Mouse (Mus musculus) CH12.LX (cell line): ENCODE data around the gene Ripk1.

Experiments
- BHLHE40 ChIP-seq: IDR thresholded peaks from 2 replicates; pipeline ENCODE4 v1.6.1; 2011; ENCODE audit warnings: mild to moderate bottlenecking, low read depth, low read length, improper control_type of control experiment
- CTCF ChIP-seq, 2 experiments: IDR thresholded peaks in 1 of 2; conservative IDR thresholded peaks in 1 of 2; 2 replicates each; pipeline ENCODE4 v1.5.1; 2011 to 2012; ENCODE audit warnings: low read depth in 2 of 2, low read length in 2 of 2, improper control_type of control experiment in 1 of 2, inconsistent platforms in 1 of 2, mild to moderate bottlenecking in 1 of 2, moderate library complexity in 1 of 2
- E2F4 ChIP-seq: IDR thresholded peaks from 2 replicates; pipeline ENCODE4 v1.6.1; 2011; ENCODE audit warnings: low read depth, low read length, improper control_type of control experiment; ENCODE audit not compliant: insufficient replicate concordance
- ELF1 ChIP-seq: IDR thresholded peaks from 2 replicates; pipeline ENCODE4 v1.6.1; 2014; ENCODE audit warnings: low read depth, mild to moderate bottlenecking, inconsistent platforms, low read length, improper control_type of control experiment
- EP300 ChIP-seq: IDR thresholded peaks from 2 replicates; pipeline ENCODE4 v1.6.1; 2011; ENCODE audit warnings: low read length, improper control_type of control experiment
- KAT2A ChIP-seq: IDR thresholded peaks from 2 replicates; pipeline ENCODE4 v1.6.1; 2012; ENCODE audit warnings: low read length, improper control_type of control experiment, inconsistent platforms; ENCODE audit not compliant: insufficient replicate concordance
- MAZ ChIP-seq: IDR thresholded peaks from 2 replicates; pipeline ENCODE4 v1.6.1; 2012; ENCODE audit warnings: low read depth, mild to moderate bottlenecking, inconsistent platforms, low read length, improper control_type of control experiment, moderate library complexity
- NRF1 ChIP-seq: IDR thresholded peaks from 2 replicates; pipeline ENCODE4 v1.6.1; 2014; ENCODE audit warnings: low read depth, mild to moderate bottlenecking, inconsistent platforms, low read length, improper control_type of control experiment, moderate library complexity
- POLR2A ChIP-seq: IDR thresholded peaks from 2 replicates; pipeline ENCODE4 v1.6.1; 2011; ENCODE audit warnings: low read depth, mild to moderate bottlenecking, improper control_type of control experiment, low read length
- SMC3 ChIP-seq: IDR thresholded peaks from 2 replicates; pipeline ENCODE4 v1.6.1; 2011; ENCODE audit warnings: low read depth, low read length, improper control_type of control experiment
- ZC3H11A ChIP-seq: IDR thresholded peaks from 2 replicates; pipeline ENCODE4 v1.6.1; 2012; ENCODE audit warnings: low read depth, mild to moderate bottlenecking, inconsistent platforms, low read length, improper control_type of control experiment
- ZNF384 ChIP-seq: IDR thresholded peaks from 2 replicates; pipeline ENCODE4 v1.6.1; 2012; ENCODE audit warnings: low read depth, low read length, improper control_type of control experiment, inconsistent platforms

GRCm38 (mm10) chr13:34045511-34046249 is 43.5 kb downstream of the Ripk1 start:
- TF ChIP-seq CTCF (conservative IDR thresholded peaks at IDR 0.05 in 1 of 2, IDR thresholded peaks at IDR 0.05 in 1 of 2; ENCODE audit: low read depth in 2 of 2, low read length in 2 of 2) (no peak), EP300 (no peak), E2F4 (no peak), NRF1 (no peak), POLR2A (no peak), ELF1 (no peak), ZNF384 (no peak), ZC3H11A (no peak), KAT2A (no peak), SMC3 (no peak), BHLHE40 (no peak), MAZ (no peak)
